Mouse (Mus musculus): ENCODE data around the gene Ccer2.

- TF ChIP-seq CTCF (IDR thresholded peaks at IDR 0.05; ENCODE audit: borderline replicate concordance, insufficient read depth, low read length) (no peak), POLR2A (IDR thresholded peaks at IDR 0.05; ENCODE audit: low read depth, low read length) (no peak)
Observed at GRCm38 (mm10) chr7:28791706-28792105, 35.7 kb downstream of the Ccer2 start.

All from embryonic fibroblast, embryonic 13.5 days (primary cell).